ENCODE assay signal across 29 mouse cellular contexts in genomic region chr9:104039031-104039695, GRCm38 (mm10). TPM values are rescaled to one million over a fixed set of nuclear protein-coding genes. Genes with fewer than 3 reads are reported as not detected.
"Had no signal": no experiment of that assay in that cellular context is flagged by ENCODE, and none has a peak within 500 bp of the region (broad histone marks: within the 10 kb centered on the region; RNA-seq: fewer than 3 reads in every experiment).

No protein-coding gene starts in this region.

- ATAC-seq: liver, embryonic 12.5 days had no signal

- H3K4me3 ChIP-seq: limb, embryonic 10.5 days; limb, embryonic 13.5 days; liver, embryonic 12.5 days; liver, embryonic 15.5 days; neural tube, embryonic 12.5 days; neural tube, embryonic 15.5 days; stomach, embryonic 15.5 days had no signal

- H3K27ac ChIP-seq: limb, embryonic 10.5 days; limb, embryonic 13.5 days; liver, embryonic 12.5 days; liver, embryonic 15.5 days; neural tube, embryonic 12.5 days; neural tube, embryonic 15.5 days; stomach, embryonic 15.5 days had no signal

- H3K36me3 ChIP-seq: liver, embryonic 15.5 days; stomach, embryonic 15.5 days had no signal

- H3K27me3 ChIP-seq: limb, embryonic 13.5 days; liver, embryonic 12.5 days; liver, embryonic 15.5 days; neural tube, embryonic 12.5 days; neural tube, embryonic 15.5 days; stomach, embryonic 15.5 days had no signal

- DNase-seq: kidney, adult 18-20 months; kidney, adult 9 months; kidney, postnatal 14 days; kidney, postnatal 4 days; lung, adult 2 months; lung, postnatal 14 days; lung, postnatal 4 days; midbrain, embryonic 14.5 days; retina, postnatal 1 day; right cerebral cortex, postnatal 25 days; spleen, adult 18-20 months; thymus, postnatal 25 days had no signal

- H3K9me3 ChIP-seq: limb, embryonic 10.5 days; limb, embryonic 13.5 days; liver, embryonic 12.5 days; liver, embryonic 15.5 days; neural tube, embryonic 12.5 days; neural tube, embryonic 15.5 days; stomach, embryonic 15.5 days had no signal

- H3K4me1 ChIP-seq: limb, embryonic 13.5 days; liver, embryonic 12.5 days; liver, embryonic 15.5 days; neural tube, embryonic 12.5 days; stomach, embryonic 15.5 days had no signal

RNA-seq across cellular contexts. Expression of gene Gm28305, which starts 1.3 kb away (rescaled TPM):
- total RNA-seq: layer of hippocampus, adult 18-20 months; layer of hippocampus, postnatal 14 days; left cerebral cortex, adult 8-10 months; left cerebral cortex, postnatal 14 days; megakaryocyte progenitor cell, adult 5-6 weeks had no signal
- polyA plus RNA-seq: kidney, embryonic 16.5 days; limb, embryonic 10.5 days; limb, embryonic 13.5 days; liver, embryonic 12.5 days; liver, embryonic 15.5 days; lung, adult 2 months; lung, embryonic 16.5 days; midbrain, embryonic 11.5 days; midbrain, embryonic 14.5 days; neural tube, embryonic 12.5 days; neural tube, embryonic 15.5 days; stomach, embryonic 15.5 days; thymus, postnatal 0 days; urinary bladder, adult 2 months had no signal
